Mouse (Mus musculus): ENCODE results near the gene Ssh3.

Ssh3 gene

DNA sequence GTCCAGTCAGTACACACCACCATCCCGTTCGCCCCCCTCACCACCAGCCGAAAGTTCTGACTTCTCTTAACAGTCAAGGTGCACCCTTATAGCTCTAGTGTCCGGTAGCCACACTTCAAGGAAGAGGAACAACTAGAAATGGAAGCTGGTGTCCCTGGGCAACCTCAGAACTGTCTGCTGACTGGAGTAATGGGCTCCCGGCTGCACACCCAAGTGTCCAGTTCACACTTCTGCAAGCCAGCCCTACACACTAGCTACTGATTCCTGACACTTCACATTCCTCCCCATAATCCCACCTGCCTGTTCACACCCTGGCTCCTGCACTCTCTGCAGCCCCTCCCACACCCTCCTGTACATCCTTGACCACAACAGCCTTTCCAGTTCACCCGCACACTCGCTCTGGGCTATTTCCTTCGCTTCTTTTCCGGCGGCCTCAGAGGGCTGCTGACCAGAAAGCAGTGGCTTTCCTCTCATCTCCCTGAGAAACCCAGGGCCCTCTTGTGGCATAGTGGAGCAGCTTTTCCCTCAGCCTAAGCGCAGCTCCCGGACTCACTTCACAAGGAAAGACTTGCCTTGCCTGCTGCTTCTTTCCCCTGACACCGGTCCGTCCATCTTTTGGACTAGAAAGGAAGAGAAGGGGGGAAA lies 52.8 kb downstream of the Ssh3 start:
- no peak for DNase-seq (ENCODE audit: low read depth, low spot score)

DNA sequence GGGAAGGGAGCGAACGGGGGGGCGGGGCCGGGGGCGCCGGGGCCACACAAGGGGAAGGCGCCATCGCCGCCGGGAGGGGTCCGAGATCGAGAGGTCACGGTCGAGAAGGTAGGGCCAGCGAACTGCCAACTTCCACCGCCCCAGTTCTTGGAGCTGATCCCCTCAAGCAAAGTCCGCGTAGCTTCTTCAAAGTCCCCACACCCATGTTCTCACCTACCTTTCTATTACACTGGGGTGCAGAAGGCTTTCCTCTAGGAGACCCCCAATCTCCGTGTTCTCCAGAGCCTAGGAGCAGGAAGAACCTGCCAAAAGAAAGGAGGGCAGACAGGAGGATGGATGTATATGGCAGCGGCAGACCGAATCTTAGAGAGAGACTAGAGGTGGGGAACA lies 53.5 kb downstream of the Ssh3 start:
- no peak for DNase-seq (ENCODE audit: low read depth, low spot score)

DNA sequence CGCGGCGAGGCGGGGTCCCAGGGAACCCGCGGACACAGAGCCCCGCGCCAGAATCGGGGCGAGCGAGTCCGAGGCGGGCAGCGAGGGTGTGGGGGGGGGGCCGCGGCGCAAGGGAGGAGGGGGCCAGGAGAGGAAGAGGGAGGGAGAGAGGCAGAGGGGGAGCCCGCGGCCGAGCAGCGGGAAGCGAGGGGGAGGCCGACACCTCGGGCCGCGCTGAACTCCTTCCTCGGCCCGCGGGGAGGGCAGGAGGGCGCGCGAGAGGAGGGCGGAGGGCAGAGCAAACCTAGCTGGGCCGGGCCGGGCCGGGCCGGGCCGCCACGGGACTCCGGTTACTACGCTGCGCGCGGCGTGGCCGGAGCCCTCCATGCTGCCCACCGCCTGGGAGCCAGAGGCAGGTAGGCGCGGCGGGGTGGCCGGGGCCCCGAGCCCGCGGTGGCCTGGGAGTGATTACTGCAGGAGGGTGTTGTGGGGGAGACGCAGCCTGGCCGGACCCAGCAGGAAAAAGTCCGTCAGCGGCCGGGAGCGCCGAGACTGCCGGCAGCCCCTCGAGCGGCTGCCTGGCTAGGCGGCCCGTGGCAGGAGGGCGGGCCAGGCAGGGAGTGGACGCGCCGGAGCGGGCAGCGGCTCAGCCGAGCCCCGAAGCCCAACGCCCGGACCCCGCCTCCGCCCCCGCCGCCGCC lies 54.1 kb downstream of the Ssh3 start:
- DNase-seq (ENCODE audit: low read depth, low spot score), result no peak

GRCm38 (mm10) chr19:4214071-4214770 lies 54.8 kb downstream of the Ssh3 start, which contains the start of the genes Clcf1 and AC109138.7:
TSS of gene Clcf1 (plus strand) at chr19:4214238.
TSS of gene AC109138.7 (plus strand) at chr19:4214357.
- no peak for DNase-seq (ENCODE audit: low read depth, low spot score)

DNA sequence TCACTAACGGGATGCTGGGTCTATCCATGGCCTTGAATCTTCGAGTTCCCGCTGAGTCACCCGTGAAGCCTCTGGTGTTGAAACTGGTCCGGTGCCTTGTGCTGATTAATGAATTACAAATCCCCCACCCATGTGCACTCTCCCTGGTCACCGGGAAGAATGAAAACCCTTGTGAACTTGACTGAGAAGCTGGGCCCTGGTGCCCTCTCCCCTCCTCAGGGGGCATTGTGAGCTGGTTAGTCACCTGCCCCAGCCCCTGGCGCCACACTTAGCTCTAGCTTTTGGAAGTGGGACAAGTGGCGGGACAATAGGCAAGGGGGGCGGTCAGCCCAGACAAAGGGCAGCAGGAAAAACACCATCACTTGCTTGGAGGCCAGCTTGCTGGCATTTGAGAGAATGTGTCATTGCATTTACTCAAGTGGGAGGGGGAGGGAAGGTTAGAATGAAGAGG lies 55.4 kb downstream of the Ssh3 start:
- DNase-seq (ENCODE audit: low read depth, low spot score), result no peak

- DNase-seq (ENCODE audit: low read depth, low spot score), result no peak
These were observed 56.9 kb downstream of the Ssh3 start for GRCm38 (mm10) chr19:4211891-4212588.
